Mouse (Mus musculus): Measurements from ENCODE around the gene Vat1. TPM values are rescaled to one million over a fixed set of nuclear protein-coding genes. Genes with fewer than 3 reads are reported as not detected.
"Not testable (repeated sequence)": the region's sequence is repeated elsewhere in the genome, so short reads cannot be mapped to it uniquely, and the experiment has no call there.

Vat1 gene
- polyA plus RNA-seq, 1 experiment from 2014 or later, result 36.5 TPM

DNA sequence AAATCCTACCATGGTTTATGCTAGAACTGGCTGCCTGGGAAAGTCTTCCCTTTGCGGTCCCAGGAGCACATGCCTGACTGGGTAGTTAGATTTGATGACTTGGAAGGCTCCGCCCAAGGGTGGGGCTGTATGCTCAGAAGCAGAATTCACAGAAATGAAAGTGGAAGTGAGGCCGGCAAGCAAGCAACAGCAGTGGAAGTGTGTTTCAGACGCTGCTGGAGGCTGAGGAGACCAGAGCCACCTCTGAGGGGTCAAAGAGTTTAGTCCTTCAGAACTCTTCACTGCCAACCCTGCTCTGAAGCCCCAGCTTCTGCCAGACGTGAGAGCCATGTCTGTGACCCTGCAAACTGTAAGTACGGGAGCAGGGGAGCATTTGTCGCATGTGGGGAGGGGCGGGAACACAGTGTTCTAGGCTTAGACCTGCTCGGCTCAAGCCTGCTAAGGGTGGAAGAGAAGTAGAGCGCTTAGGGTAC, 17.7 kb downstream of the Vat1 start, which contains the start of gene Ifi35:
Gene Ifi35, plus strand, starts transcription at position 134 of the 473 bp plus-strand sequence.
- H3K36me3 ChIP-seq (ENCODE audit: insufficient read depth, low read length), result peaks cover 25% of the 10 kb centered on the region
- 17% methylated on average over 10 of the region's 10 CpGs for WGBS
- peak; percentile 78 for ATAC-seq (ENCODE audit: low FRiP score, low TSS enrichment)
- H3K9ac ChIP-seq (replicated peaks; ENCODE audit: low read length), result peak within 1 kb of the TSS; percentile 68
- H3K9me3 ChIP-seq (ENCODE audit: low read length), result no peaks in the 10 kb centered on the region
- peaks cover 19% of the 10 kb centered on the region for H3K4me1 ChIP-seq (ENCODE audit: insufficient read depth, low read length)
- H3K27me3 ChIP-seq (ENCODE audit: insufficient read depth, low read length), result no peaks in the 10 kb centered on the region
- peak within 1 kb of the TSS; percentile 80 for H3K27ac ChIP-seq (ENCODE audit: low read length)
- peak within 1 kb of the TSS; percentile 54 for H3K4me3 ChIP-seq (ENCODE audit: low read length)
- H3K4me2 ChIP-seq (replicated peaks; ENCODE audit: low read depth, low read length), result peak within 1 kb of the TSS; percentile 55

DNA sequence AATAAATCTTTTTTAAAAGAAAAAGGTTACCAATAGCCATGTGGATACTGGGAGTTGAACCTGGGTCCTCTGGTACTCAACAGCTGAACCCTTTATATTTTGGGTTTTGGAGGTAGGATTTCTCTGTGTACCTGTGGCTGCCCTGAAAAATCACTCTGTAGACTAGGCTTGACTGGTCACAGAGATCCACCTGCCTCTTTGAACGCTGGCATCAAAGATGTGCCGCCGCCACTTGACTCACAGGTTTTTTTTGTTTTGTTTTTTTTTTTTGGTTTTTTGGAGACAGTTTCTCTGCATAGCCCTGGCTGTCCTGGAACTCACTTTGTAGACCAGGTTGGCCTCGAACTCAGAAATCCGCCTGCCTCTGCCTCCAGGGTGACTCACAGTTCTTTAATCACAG, 18.2 kb downstream of the Vat1 start:
- peak overlapping the region; percentile 80 for H3K27ac ChIP-seq (ENCODE audit: low read length)
- H3K36me3 ChIP-seq (ENCODE audit: insufficient read depth, low read length), result peaks cover 28% of the 10 kb centered on the region
- peaks cover 23% of the 10 kb centered on the region for H3K4me1 ChIP-seq (ENCODE audit: insufficient read depth, low read length)
- peak overlapping the region; percentile 54 for H3K4me3 ChIP-seq (ENCODE audit: low read length)
- H3K27me3 ChIP-seq (ENCODE audit: insufficient read depth, low read length), result no peaks in the 10 kb centered on the region
- ATAC-seq (ENCODE audit: low FRiP score, low TSS enrichment), result no peak
- peak overlapping the region; percentile 55 for H3K4me2 ChIP-seq (replicated peaks; ENCODE audit: low read depth, low read length)
- no peak overlapping the region; the same call in 1 of the 2 replicates for H3K9ac ChIP-seq (replicated peaks; ENCODE audit: low read length)
- no peaks in the 10 kb centered on the region for H3K9me3 ChIP-seq (ENCODE audit: low read length)
- 83% methylated on average over 5 of the region's 5 CpGs for WGBS

DNA sequence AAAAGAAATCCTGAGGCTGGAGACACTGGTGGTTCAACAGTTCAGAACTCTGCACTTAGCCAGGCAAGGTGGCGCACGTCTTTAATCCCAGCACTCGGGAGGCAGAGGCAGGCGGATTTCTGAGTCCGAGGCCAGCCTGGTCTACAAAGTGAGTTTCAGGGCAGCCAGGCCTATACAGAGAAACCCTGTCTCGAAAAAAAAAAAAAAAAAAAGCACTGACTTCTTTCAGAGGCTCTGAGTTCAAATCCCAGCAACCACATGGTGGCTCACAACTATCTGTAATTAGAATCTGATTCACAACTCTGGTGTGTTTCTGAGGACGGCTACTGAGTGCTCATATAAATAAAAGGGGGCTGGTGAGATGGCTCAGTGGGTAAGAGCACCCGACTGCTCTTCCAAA, 19.2 kb downstream of the Vat1 start:
- H3K9me3 ChIP-seq (ENCODE audit: low read length); H3K27me3 ChIP-seq (ENCODE audit: insufficient read depth, low read length); H3K9ac ChIP-seq (replicated peaks; ENCODE audit: low read length); H3K4me3 ChIP-seq (ENCODE audit: low read length); ATAC-seq (ENCODE audit: low FRiP score, low TSS enrichment); H3K27ac ChIP-seq (ENCODE audit: low read length); H3K4me2 ChIP-seq (replicated peaks; ENCODE audit: low read depth, low read length): not testable (repeated sequence)
- 91% methylated on average over 8 of the region's 8 CpGs for WGBS
- Histone ChIP-seq H3K36me3 (ENCODE audit: insufficient read depth, low read length) (peaks cover 28% of the 10 kb centered on the region), H3K4me1 (ENCODE audit: insufficient read depth, low read length) (peaks cover 23% of the 10 kb centered on the region)

DNA sequence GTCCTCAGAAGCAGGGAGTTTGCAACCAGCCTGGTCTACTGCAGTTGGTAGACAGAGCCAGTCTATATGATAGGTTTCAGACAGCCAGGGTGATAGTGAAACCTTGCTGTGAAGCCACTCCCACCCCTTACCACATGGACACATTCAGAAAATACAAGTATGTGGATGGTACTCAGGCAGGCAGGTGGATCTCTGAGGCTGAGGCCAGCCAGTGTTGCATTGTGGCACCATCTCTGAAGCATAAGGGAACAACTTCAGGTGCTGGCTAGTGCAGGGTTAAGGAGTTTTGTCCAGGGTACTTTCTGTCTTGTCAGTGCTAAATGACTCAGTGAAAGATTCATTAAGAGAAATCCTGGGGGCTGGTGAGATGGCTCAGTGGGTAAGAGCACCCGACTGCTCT, 19.7 kb downstream of the Vat1 start:
- Histone ChIP-seq H3K9me3 (ENCODE audit: low read length) (no peaks in the 10 kb centered on the region), H3K4me1 (ENCODE audit: insufficient read depth, low read length) (peaks cover 23% of the 10 kb centered on the region), H3K4me3 (ENCODE audit: low read length) (no peak overlapping the region), H3K4me2 (replicated peaks; ENCODE audit: low read depth, low read length) (no peak overlapping the region), H3K36me3 (ENCODE audit: insufficient read depth, low read length) (peaks cover 28% of the 10 kb centered on the region), H3K27ac (ENCODE audit: low read length) (no peak overlapping the region), H3K27me3 (ENCODE audit: insufficient read depth, low read length) (no peaks in the 10 kb centered on the region), H3K9ac (replicated peaks; ENCODE audit: low read length) (no peak overlapping the region)
- ATAC-seq (ENCODE audit: low FRiP score, low TSS enrichment), result no peak
- 75% methylated on average over 1 of the region's 1 CpGs for WGBS

DNA sequence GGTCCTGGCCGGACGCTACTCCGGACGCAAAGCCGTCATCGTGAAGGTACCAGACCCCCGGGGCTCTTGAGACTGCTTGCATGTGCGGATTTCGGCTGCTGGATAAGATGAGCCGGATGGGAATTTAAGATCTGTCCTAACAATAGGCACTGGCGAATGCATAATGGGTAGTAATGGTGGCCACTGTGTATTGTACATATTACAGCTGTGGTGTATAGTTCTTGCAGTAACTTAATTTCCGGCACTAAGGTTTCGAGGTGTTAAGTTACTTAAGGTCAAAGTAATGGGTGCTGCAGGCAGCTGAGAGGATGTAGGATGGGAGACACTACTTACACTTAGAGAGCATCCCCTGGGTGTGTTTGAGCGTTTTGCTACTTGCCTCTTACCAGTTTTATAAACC, 23.3 kb downstream of the Vat1 start:
- Histone ChIP-seq H3K9me3 (ENCODE audit: low read length) (no peaks in the 10 kb centered on the region), H3K27ac (ENCODE audit: low read length) (peak overlapping the region; percentile 93), H3K4me1 (ENCODE audit: insufficient read depth, low read length) (peaks cover 18% of the 10 kb centered on the region), H3K27me3 (ENCODE audit: insufficient read depth, low read length) (no peaks in the 10 kb centered on the region), H3K36me3 (ENCODE audit: insufficient read depth, low read length) (peaks cover 28% of the 10 kb centered on the region), H3K4me2 (replicated peaks; ENCODE audit: low read depth, low read length) (peak overlapping the region; percentile 69), H3K9ac (replicated peaks; ENCODE audit: low read length) (peak overlapping the region; percentile 97), H3K4me3 (ENCODE audit: low read length) (peak overlapping the region; percentile 90)
- under 1% methylated on average over 14 of the region's 14 CpGs for WGBS
- ATAC-seq (ENCODE audit: low FRiP score, low TSS enrichment), result no peak

DNA sequence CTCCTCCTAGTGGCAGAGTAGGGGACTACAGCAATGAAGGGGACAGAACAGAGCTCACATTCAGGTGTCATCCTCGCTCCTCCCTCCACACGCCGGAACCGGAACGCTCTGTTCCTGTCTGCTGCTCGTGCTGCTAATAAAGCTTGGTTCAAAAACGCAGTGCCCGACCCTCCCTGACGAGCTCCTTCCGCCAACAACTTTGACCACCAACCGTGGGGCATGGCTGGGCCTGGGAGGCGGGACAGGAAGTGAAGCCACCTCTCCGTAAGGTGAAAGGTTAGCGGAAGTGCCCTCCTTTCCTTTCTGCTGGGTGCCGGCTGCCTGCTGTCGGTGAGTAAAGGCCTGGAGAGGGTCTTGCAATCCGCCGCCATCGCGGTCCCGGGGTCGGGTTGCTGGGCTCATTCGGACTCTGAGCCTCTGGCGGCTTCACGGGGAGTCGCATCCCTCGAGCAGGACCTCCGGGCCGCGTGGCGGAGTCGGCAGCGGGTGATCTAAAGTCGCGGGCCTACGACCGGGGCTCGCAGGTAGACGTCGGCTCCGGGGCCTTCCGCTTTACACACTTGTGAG, 23.8 kb downstream of the Vat1 start, which contains the start of gene Rpl27:
Gene Rpl27, plus strand, starts transcription at position 172 of the 567 bp plus-strand sequence.
- H3K9ac ChIP-seq (replicated peaks; ENCODE audit: low read length), result peak within 1 kb of the TSS; percentile 97
- peak within 1 kb of the TSS; percentile 93 for H3K27ac ChIP-seq (ENCODE audit: low read length)
- H3K9me3 ChIP-seq (ENCODE audit: low read length), result no peaks in the 10 kb centered on the region
- ATAC-seq (ENCODE audit: low FRiP score, low TSS enrichment), result peak; percentile 98
- no peaks in the 10 kb centered on the region for H3K27me3 ChIP-seq (ENCODE audit: insufficient read depth, low read length)
- H3K36me3 ChIP-seq (ENCODE audit: insufficient read depth, low read length), result peaks cover 28% of the 10 kb centered on the region
- H3K4me2 ChIP-seq (replicated peaks; ENCODE audit: low read depth, low read length), result peak within 1 kb of the TSS; percentile 69
- peaks cover 18% of the 10 kb centered on the region for H3K4me1 ChIP-seq (ENCODE audit: insufficient read depth, low read length)
- under 1% methylated on average over 42 of the region's 42 CpGs for WGBS
- peak within 1 kb of the TSS; percentile 90 for H3K4me3 ChIP-seq (ENCODE audit: low read length)

DNA sequence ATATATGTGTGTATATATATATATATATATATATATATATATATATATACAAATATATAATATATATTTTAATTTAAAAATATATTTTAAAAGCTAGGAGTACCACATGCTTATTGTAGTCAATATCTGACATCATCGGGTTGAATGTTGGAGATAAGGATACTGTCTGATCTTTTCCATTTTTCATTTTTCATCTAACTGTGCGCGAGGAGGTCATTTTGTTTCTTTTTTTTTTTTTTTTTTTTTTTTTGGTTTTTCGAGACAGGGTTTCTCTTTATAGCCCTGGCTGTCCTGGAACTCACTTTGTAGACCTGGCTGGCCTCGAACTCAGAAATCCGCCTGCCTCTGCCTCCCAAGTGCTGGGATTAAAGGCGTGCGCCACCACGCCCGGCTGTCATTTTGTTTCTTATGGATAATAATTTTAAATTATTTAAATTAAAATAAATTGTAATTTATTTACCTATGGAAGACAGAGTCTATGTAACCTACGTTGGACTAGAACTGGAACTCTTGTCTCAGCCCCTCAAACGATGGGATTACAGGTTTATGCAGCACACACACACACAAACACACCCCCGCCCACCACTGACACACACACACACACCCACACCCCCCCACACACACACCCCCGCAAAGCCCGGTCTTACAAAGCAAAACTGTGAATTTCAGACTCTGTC, 24.4 kb downstream of the Vat1 start:
- H3K4me3 ChIP-seq (ENCODE audit: low read length), result peak overlapping the region; percentile 90
- not testable (repeated sequence) for H3K27me3 ChIP-seq (ENCODE audit: insufficient read depth, low read length); H3K27ac ChIP-seq (ENCODE audit: low read length); H3K9me3 ChIP-seq (ENCODE audit: low read length); ATAC-seq (ENCODE audit: low FRiP score, low TSS enrichment)
- H3K36me3 ChIP-seq (ENCODE audit: insufficient read depth, low read length), result peaks cover 28% of the 10 kb centered on the region
- WGBS, result 41% methylated on average over 14 of the region's 15 CpGs
- peak overlapping the region; percentile 46; the same call in 1 of the 2 replicates for H3K9ac ChIP-seq (replicated peaks; ENCODE audit: low read length)
- H3K4me1 ChIP-seq (ENCODE audit: insufficient read depth, low read length), result peaks cover 18% of the 10 kb centered on the region
- H3K4me2 ChIP-seq (replicated peaks; ENCODE audit: low read depth, low read length), result peak overlapping the region; percentile 54

DNA sequence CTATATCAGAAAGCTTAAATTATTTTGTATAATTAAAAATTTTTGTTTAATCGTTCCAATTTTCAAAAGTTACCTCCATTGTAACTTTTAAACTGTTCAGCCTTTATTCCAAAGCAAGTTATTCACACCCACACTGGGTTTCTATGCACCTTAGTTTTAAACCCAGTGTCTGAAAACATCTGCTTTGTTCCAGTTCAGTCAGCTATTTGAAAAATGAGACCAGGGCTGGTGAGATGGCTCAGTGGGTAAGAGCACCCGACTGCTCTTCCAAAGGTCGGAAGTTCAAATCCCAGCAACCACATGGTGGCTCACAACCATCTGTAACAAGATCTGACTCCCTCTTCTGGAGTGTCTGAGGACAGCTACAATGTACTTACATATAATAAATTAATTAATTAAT, 28.0 kb downstream of the Vat1 start:
- not testable (repeated sequence) for H3K9me3 ChIP-seq (ENCODE audit: low read length); H3K4me3 ChIP-seq (ENCODE audit: low read length); H3K4me2 ChIP-seq (replicated peaks; ENCODE audit: low read depth, low read length); ATAC-seq (ENCODE audit: low FRiP score, low TSS enrichment); H3K4me1 ChIP-seq (ENCODE audit: insufficient read depth, low read length); H3K27me3 ChIP-seq (ENCODE audit: insufficient read depth, low read length); H3K27ac ChIP-seq (ENCODE audit: low read length); H3K9ac ChIP-seq (replicated peaks; ENCODE audit: low read length)
- H3K36me3 ChIP-seq (ENCODE audit: insufficient read depth, low read length), result peaks cover 27% of the 10 kb centered on the region
- 47% methylated on average over 3 of the region's 3 CpGs for WGBS

DNA sequence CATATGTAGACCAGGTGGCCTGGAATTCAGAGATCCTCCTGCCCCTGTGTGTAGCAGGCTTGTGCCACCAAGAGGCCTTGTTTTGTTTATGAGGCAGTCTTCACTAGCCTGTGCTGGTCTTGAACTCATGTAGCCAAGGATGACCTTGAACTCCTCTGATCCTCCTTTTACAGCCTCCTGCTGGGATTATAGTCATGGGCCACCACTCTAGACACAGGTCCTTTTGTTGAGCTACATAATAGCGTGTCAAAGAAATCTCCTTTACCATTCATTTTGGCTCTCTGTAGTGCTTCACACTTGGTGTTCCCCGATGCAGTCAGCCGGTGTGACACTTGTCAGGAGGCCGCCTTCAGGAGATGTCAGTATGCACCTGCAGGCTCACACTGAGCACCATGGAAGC, 29.1 kb downstream of the Vat1 start:
- WGBS, result 84% methylated on average over 4 of the region's 4 CpGs

DNA sequence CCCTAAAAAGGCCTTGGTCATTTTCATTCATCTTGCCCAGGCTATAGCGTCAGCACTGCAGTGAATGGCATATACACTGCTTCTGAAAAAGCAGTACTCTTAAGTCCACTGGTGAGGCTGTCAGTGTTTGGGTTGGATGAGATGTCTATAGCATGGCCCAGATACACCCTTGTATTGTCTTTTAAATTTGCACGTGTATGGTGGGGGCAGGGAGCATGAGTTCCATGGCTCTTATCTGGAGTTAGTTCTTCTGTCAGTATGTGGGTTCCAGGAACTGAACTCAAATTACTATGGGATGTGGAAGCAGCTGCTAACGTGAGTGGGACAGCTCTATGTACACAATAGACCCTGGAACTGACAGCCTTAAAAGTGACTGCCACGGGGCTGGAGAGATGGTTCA, 30.2 kb downstream of the Vat1 start:
- Histone ChIP-seq H3K4me2 (replicated peaks; ENCODE audit: low read depth, low read length) (no peak overlapping the region), H3K27ac (ENCODE audit: low read length) (no peak overlapping the region), H3K27me3 (ENCODE audit: insufficient read depth, low read length) (no peaks in the 10 kb centered on the region), H3K4me1 (ENCODE audit: insufficient read depth, low read length) (no peaks in the 10 kb centered on the region), H3K4me3 (ENCODE audit: low read length) (no peak overlapping the region), H3K9ac (replicated peaks; ENCODE audit: low read length) (no peak overlapping the region), H3K36me3 (ENCODE audit: insufficient read depth, low read length) (peaks cover 39% of the 10 kb centered on the region), H3K9me3 (ENCODE audit: low read length) (no peaks in the 10 kb centered on the region)
- WGBS, result 83% methylated on average over 4 of the region's 4 CpGs
- no peak for ATAC-seq (ENCODE audit: low FRiP score, low TSS enrichment)

More for the DNA sequence above, 29.1 kb downstream of the Vat1 start:
- H3K4me2 ChIP-seq (replicated peaks; ENCODE audit: low read depth, low read length), result no peak overlapping the region
- no peak overlapping the region for H3K27ac ChIP-seq (ENCODE audit: low read length)
- no peaks in the 10 kb centered on the region for H3K9me3 ChIP-seq (ENCODE audit: low read length)
- no peak for ATAC-seq (ENCODE audit: low FRiP score, low TSS enrichment)
- H3K27me3 ChIP-seq (ENCODE audit: insufficient read depth, low read length), result no peaks in the 10 kb centered on the region
- H3K9ac ChIP-seq (replicated peaks; ENCODE audit: low read length), result no peak overlapping the region
- peaks cover 31% of the 10 kb centered on the region for H3K36me3 ChIP-seq (ENCODE audit: insufficient read depth, low read length)
- H3K4me3 ChIP-seq (ENCODE audit: low read length), result no peak overlapping the region
- no peaks in the 10 kb centered on the region for H3K4me1 ChIP-seq (ENCODE audit: insufficient read depth, low read length)
